Mouse (Mus musculus): ENCODE measurements around the gene Mfsd2b. TPM values are rescaled to one million over a fixed set of nuclear protein-coding genes. Genes with fewer than 3 reads are reported as not detected.
"Not testable (repeated sequence)": the region's sequence is repeated elsewhere in the genome, so short reads cannot be mapped to it uniquely, and the experiment has no call there.

Gene Mfsd2b
- polyA plus RNA-seq, 1 experiment: 2.2 TPM

- H3K9me3 ChIP-seq (replicated peaks; ENCODE audit: control insufficient read depth, insufficient read depth, low read length, poor library complexity, severe bottlenecking): no peaks in the 10 kb centered on the region
- H3K4me1 ChIP-seq (ENCODE audit: control insufficient read depth, insufficient read depth, low read length): peaks cover 3% of the 10 kb centered on the region
- peaks cover 31% of the 10 kb centered on the region for H3K36me3 ChIP-seq (ENCODE audit: control insufficient read depth, insufficient read depth, low read length, poor library complexity, severe bottlenecking)
- TF ChIP-seq EP300 (IDR thresholded peaks at IDR 0.05; ENCODE audit: insufficient read depth, low read depth, low read length) (0 out of 2 replicates have a peak, but pooled peaks have one; percentile 64), CTCF (IDR thresholded peaks at IDR 0.05; ENCODE audit: low read depth, low read length) (no peak)
- H3K27me3 ChIP-seq (ENCODE audit: control insufficient read depth, insufficient read depth, low read length, poor library complexity, severe bottlenecking): no peaks in the 10 kb centered on the region
- no peak overlapping the region for H3K4me3 ChIP-seq (ENCODE audit: low read depth, low read length)
- H3K9ac ChIP-seq (ENCODE audit: low read depth, poor library complexity, severe bottlenecking): no peak overlapping the region
- peak overlapping the region; percentile 85; the same call in 1 of the 2 replicates for H3K27ac ChIP-seq (ENCODE audit: insufficient read depth, low read length)
These were observed 23.9 kb upstream of the Mfsd2b start for GRCm38 (mm10) chr12:4898024-4898423.

GRCm38 (mm10) chr12:4889891-4890290 is 15.7 kb upstream of the Mfsd2b start:
- Histone ChIP-seq H3K4me1 (ENCODE audit: control insufficient read depth, insufficient read depth, low read length) (no peaks in the 10 kb centered on the region), H3K9ac (ENCODE audit: low read depth, poor library complexity, severe bottlenecking) (no peak overlapping the region), H3K9me3 (replicated peaks; ENCODE audit: control insufficient read depth, insufficient read depth, low read length, poor library complexity, severe bottlenecking) (no peaks in the 10 kb centered on the region), H3K36me3 (ENCODE audit: control insufficient read depth, insufficient read depth, low read length, poor library complexity, severe bottlenecking) (peaks cover 47% of the 10 kb centered on the region), H3K27me3 (ENCODE audit: control insufficient read depth, insufficient read depth, low read length, poor library complexity, severe bottlenecking) (no peaks in the 10 kb centered on the region), H3K4me3 (ENCODE audit: low read depth, low read length) (no peak overlapping the region), H3K27ac (ENCODE audit: insufficient read depth, low read length) (no peak overlapping the region)
- no peak for TF ChIP-seq POLR2A (IDR thresholded peaks at IDR 0.05; ENCODE audit: insufficient read depth, low read length)
- no peak for TF ChIP-seq EP300 (IDR thresholded peaks at IDR 0.05; ENCODE audit: insufficient read depth, low read depth, low read length)
- no peak for TF ChIP-seq CTCF (IDR thresholded peaks at IDR 0.05; ENCODE audit: low read depth, low read length)

- H3K9me3 ChIP-seq (replicated peaks; ENCODE audit: control insufficient read depth, insufficient read depth, low read length, poor library complexity, severe bottlenecking): no peaks in the 10 kb centered on the region
- H3K27ac ChIP-seq (ENCODE audit: insufficient read depth, low read length): no peak overlapping the region
- no peak overlapping the region for H3K9ac ChIP-seq (ENCODE audit: low read depth, poor library complexity, severe bottlenecking)
- no peak for TF ChIP-seq CTCF (IDR thresholded peaks at IDR 0.05; ENCODE audit: low read depth, low read length)
- no peak for TF ChIP-seq EP300 (IDR thresholded peaks at IDR 0.05; ENCODE audit: insufficient read depth, low read depth, low read length)
- no peak for TF ChIP-seq POLR2A (IDR thresholded peaks at IDR 0.05; ENCODE audit: insufficient read depth, low read length)
- no peaks in the 10 kb centered on the region for H3K27me3 ChIP-seq (ENCODE audit: control insufficient read depth, insufficient read depth, low read length, poor library complexity, severe bottlenecking)
- no peak overlapping the region for H3K4me3 ChIP-seq (ENCODE audit: low read depth, low read length)
- H3K4me1 ChIP-seq (ENCODE audit: control insufficient read depth, insufficient read depth, low read length): no peaks in the 10 kb centered on the region
- peaks cover 51% of the 10 kb centered on the region for H3K36me3 ChIP-seq (ENCODE audit: control insufficient read depth, insufficient read depth, low read length, poor library complexity, severe bottlenecking)
These were observed 15.1 kb upstream of the Mfsd2b start for GRCm38 (mm10) chr12:4889251-4889650.

GRCm38 (mm10) chr12:4888739-4889138 is 14.6 kb upstream of the Mfsd2b start:
- TF ChIP-seq CTCF (IDR thresholded peaks at IDR 0.05; ENCODE audit: low read depth, low read length) (no peak), POLR2A (IDR thresholded peaks at IDR 0.05; ENCODE audit: insufficient read depth, low read length) (no peak), EP300 (IDR thresholded peaks at IDR 0.05; ENCODE audit: insufficient read depth, low read depth, low read length) (no peak)
- H3K4me3 ChIP-seq (ENCODE audit: low read depth, low read length): no peak overlapping the region
- H3K9me3 ChIP-seq (replicated peaks; ENCODE audit: control insufficient read depth, insufficient read depth, low read length, poor library complexity, severe bottlenecking): no peaks in the 10 kb centered on the region
- no peak overlapping the region for H3K9ac ChIP-seq (ENCODE audit: low read depth, poor library complexity, severe bottlenecking)
- peaks cover 47% of the 10 kb centered on the region for H3K36me3 ChIP-seq (ENCODE audit: control insufficient read depth, insufficient read depth, low read length, poor library complexity, severe bottlenecking)
- H3K27me3 ChIP-seq (ENCODE audit: control insufficient read depth, insufficient read depth, low read length, poor library complexity, severe bottlenecking): no peaks in the 10 kb centered on the region
- no peaks in the 10 kb centered on the region for H3K4me1 ChIP-seq (ENCODE audit: control insufficient read depth, insufficient read depth, low read length)
- H3K27ac ChIP-seq (ENCODE audit: insufficient read depth, low read length): no peak overlapping the region

GRCm38 (mm10) chr12:4886581-4886980 is 12.4 kb upstream of the Mfsd2b start:
- H3K27ac ChIP-seq (ENCODE audit: insufficient read depth, low read length); H3K9me3 ChIP-seq (replicated peaks; ENCODE audit: control insufficient read depth, insufficient read depth, low read length, poor library complexity, severe bottlenecking); H3K4me3 ChIP-seq (ENCODE audit: low read depth, low read length); H3K4me1 ChIP-seq (ENCODE audit: control insufficient read depth, insufficient read depth, low read length); H3K27me3 ChIP-seq (ENCODE audit: control insufficient read depth, insufficient read depth, low read length, poor library complexity, severe bottlenecking); H3K9ac ChIP-seq (ENCODE audit: low read depth, poor library complexity, severe bottlenecking): not testable (repeated sequence)
- peaks cover 39% of the 10 kb centered on the region for H3K36me3 ChIP-seq (ENCODE audit: control insufficient read depth, insufficient read depth, low read length, poor library complexity, severe bottlenecking)

- Histone ChIP-seq H3K36me3 (ENCODE audit: control insufficient read depth, insufficient read depth, low read length, poor library complexity, severe bottlenecking) (peaks cover 40% of the 10 kb centered on the region), H3K4me3 (ENCODE audit: low read depth, low read length) (no peak overlapping the region), H3K9me3 (replicated peaks; ENCODE audit: control insufficient read depth, insufficient read depth, low read length, poor library complexity, severe bottlenecking) (no peaks in the 10 kb centered on the region), H3K27me3 (ENCODE audit: control insufficient read depth, insufficient read depth, low read length, poor library complexity, severe bottlenecking) (no peaks in the 10 kb centered on the region), H3K27ac (ENCODE audit: insufficient read depth, low read length) (no peak overlapping the region), H3K9ac (ENCODE audit: low read depth, poor library complexity, severe bottlenecking) (no peak overlapping the region), H3K4me1 (ENCODE audit: control insufficient read depth, insufficient read depth, low read length) (no peaks in the 10 kb centered on the region)
- TF ChIP-seq POLR2A (IDR thresholded peaks at IDR 0.05; ENCODE audit: insufficient read depth, low read length) (no peak), CTCF (IDR thresholded peaks at IDR 0.05; ENCODE audit: low read depth, low read length) (no peak), EP300 (IDR thresholded peaks at IDR 0.05; ENCODE audit: insufficient read depth, low read depth, low read length) (no peak)
These were observed 10.9 kb upstream of the Mfsd2b start for GRCm38 (mm10) chr12:4885062-4885461.

All from ES-Bruce4 (cell line).